Mouse (Mus musculus): Measurements from ENCODE around the gene Stxbp3.
"Not testable (repeated sequence)": the region's sequence is repeated elsewhere in the genome, so short reads cannot be mapped to it uniquely, and the experiment has no call there.

Gene Stxbp3

DNA sequence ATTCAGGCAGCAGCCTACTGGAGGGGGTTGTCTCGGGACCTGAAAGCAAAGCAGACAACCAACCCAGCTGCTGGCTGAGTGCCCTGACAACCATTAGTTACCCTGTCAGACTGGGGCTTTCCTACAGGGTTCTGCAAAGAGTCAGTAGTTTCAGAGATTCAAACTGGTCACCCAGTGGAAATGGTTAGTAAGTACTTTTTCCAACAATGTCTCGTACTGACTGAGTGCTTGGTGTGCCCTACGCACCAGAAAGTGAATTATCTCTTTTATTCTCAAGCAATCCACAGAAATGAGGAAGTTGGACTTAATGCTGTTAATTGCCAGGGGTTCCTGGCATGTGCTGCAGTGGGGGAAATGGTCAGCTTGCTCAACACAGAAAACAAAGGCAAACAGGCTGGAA is 10.2 kb upstream of the Stxbp3 start:
- H3K36me3 ChIP-seq (ENCODE audit: control insufficient read depth, insufficient read depth, low read length, poor library complexity, severe bottlenecking): no peaks in the 10 kb centered on the region
- no peaks in the 10 kb centered on the region; the same call in 1 of the 2 replicates for H3K27me3 ChIP-seq (ENCODE audit: control insufficient read depth, insufficient read depth, low read length, poor library complexity, severe bottlenecking)
- DNase-seq (ENCODE audit: low read depth, low spot score): peak; percentile 53

GRCm38 (mm10) chr3:108846616-108847015 is 6.3 kb upstream of the Stxbp3 start:
- Histone ChIP-seq H3K36me3 (ENCODE audit: control insufficient read depth, insufficient read depth, low read length, poor library complexity, severe bottlenecking) (no peaks in the 10 kb centered on the region), H3K27me3 (ENCODE audit: control insufficient read depth, insufficient read depth, low read length, poor library complexity, severe bottlenecking) (no peaks in the 10 kb centered on the region; the same call in 1 of the 2 replicates)
- no peak for DNase-seq (ENCODE audit: low read depth, low spot score)

GRCm38 (mm10) chr3:108844521-108844920 is 4.2 kb upstream of the Stxbp3 start:
- no peak for DNase-seq (ENCODE audit: low read depth, low spot score)
- Histone ChIP-seq H3K27me3 (ENCODE audit: control insufficient read depth, insufficient read depth, low read length, poor library complexity, severe bottlenecking) (no peaks in the 10 kb centered on the region; the same call in 1 of the 2 replicates), H3K36me3 (ENCODE audit: control insufficient read depth, insufficient read depth, low read length, poor library complexity, severe bottlenecking) (no peaks in the 10 kb centered on the region)

- H3K27me3 ChIP-seq (ENCODE audit: control insufficient read depth, insufficient read depth, low read length, poor library complexity, severe bottlenecking): no peaks in the 10 kb centered on the region; the same call in 1 of the 2 replicates
- DNase-seq (ENCODE audit: low read depth, low spot score): no peak
- no peaks in the 10 kb centered on the region for H3K36me3 ChIP-seq (ENCODE audit: control insufficient read depth, insufficient read depth, low read length, poor library complexity, severe bottlenecking)
Observed at GRCm38 (mm10) chr3:108844026-108844425, 3.7 kb upstream of the Stxbp3 start.

DNA sequence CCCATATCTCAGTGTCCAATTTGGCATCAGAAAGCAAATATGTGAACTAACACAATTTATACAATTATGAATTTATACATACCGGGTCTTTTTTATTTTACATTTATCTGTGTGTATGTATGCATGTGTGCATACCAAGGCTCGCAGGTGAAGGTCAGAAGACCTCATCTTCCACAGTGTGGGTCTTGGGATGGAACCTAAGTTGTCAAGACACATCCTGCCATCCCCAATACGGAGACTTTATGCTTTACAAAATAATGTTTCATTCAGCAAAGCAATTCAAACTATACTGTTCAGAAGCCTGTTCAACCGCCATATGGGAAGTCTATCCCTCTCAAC is 359 bp upstream of the Stxbp3 start:
- Histone ChIP-seq H3K27me3 (ENCODE audit: control insufficient read depth, insufficient read depth, low read length, poor library complexity, severe bottlenecking) (no peaks in the 10 kb centered on the region), H3K36me3 (ENCODE audit: control insufficient read depth, insufficient read depth, low read length, poor library complexity, severe bottlenecking) (no peaks in the 10 kb centered on the region)
- no peak for DNase-seq (ENCODE audit: low read depth, low spot score)

DNA sequence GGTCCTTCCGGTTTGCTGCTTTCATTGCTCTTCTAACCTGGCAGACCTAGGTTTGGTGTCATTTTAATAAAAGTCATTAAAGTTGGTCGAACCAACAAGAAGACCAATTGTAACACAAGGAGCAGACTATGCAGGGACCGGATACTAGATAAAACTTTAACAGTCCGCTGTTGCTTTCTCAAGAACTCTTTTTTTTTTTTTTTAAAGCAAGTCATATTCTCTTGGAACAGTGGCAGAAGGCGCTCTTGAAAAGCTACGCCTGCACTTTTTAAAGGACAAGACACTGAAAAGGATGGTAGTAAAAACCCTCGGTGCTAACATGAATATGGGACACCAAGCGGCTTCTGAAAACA is 703 bp downstream of the Stxbp3 start:
- DNase-seq (ENCODE audit: low read depth, low spot score): peak; percentile 22

DNA sequence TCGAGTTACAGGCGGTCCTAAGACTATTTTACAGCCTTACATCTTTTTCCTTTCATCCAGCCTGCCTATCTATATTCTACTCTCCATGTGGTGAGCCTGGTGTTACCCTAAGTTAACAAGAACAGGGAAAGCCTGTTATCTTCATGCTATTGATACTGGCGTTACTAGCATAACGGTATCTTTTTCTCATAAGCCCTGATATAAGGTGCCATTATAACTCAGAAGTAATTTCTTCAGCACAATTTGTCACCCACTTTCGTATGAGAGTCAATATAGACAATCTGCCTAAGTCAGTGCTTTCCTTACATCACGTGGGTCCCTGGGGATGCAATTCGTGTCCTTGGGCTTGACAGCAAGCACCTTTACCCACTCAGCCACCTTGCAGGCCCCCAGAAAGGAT is 1.3 kb downstream of the Stxbp3 start:
- Histone ChIP-seq H3K27me3 (ENCODE audit: control insufficient read depth, insufficient read depth, low read length, poor library complexity, severe bottlenecking) (no peaks in the 10 kb centered on the region), H3K36me3 (ENCODE audit: control insufficient read depth, insufficient read depth, low read length, poor library complexity, severe bottlenecking) (no peaks in the 10 kb centered on the region)
- no peak for DNase-seq (ENCODE audit: low read depth, low spot score)

More for the DNA sequence above, 703 bp downstream of the Stxbp3 start:
- H3K36me3 ChIP-seq (ENCODE audit: control insufficient read depth, insufficient read depth, low read length, poor library complexity, severe bottlenecking): no peaks in the 10 kb centered on the region
- no peaks in the 10 kb centered on the region for H3K27me3 ChIP-seq (ENCODE audit: control insufficient read depth, insufficient read depth, low read length, poor library complexity, severe bottlenecking)

DNA sequence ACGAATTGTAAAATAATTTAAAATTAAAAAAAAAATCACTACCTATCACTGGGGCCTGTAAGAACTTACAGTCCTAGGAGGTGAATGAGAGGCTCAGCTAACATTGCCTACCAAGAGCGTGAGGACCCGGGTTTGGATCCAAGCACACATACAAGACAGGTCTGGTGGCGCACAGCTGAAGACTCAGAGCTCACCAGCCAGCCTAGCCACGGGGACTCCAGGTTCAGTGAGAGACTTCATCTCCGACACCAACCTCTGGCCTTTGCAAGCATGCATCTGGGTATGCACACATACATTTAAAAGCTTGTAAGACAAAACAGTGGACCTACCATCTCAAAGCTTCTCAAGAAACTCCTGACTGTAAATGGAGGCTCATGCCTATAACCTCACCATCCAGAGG is 3.4 kb downstream of the Stxbp3 start:
- Histone ChIP-seq H3K36me3 (ENCODE audit: control insufficient read depth, insufficient read depth, low read length, poor library complexity, severe bottlenecking) (no peaks in the 10 kb centered on the region), H3K27me3 (ENCODE audit: control insufficient read depth, insufficient read depth, low read length, poor library complexity, severe bottlenecking) (no peaks in the 10 kb centered on the region)
- no peak for DNase-seq (ENCODE audit: low read depth, low spot score)

GRCm38 (mm10) chr3:108833717-108834116 is 6.6 kb downstream of the Stxbp3 start:
- H3K36me3 ChIP-seq (ENCODE audit: control insufficient read depth, insufficient read depth, low read length, poor library complexity, severe bottlenecking); H3K27me3 ChIP-seq (ENCODE audit: control insufficient read depth, insufficient read depth, low read length, poor library complexity, severe bottlenecking); DNase-seq (ENCODE audit: low read depth, low spot score): not testable (repeated sequence)

GRCm38 (mm10) chr3:108831750-108832149 is 8.6 kb downstream of the Stxbp3 start:
- Histone ChIP-seq H3K27me3 (ENCODE audit: control insufficient read depth, insufficient read depth, low read length, poor library complexity, severe bottlenecking) (no peaks in the 10 kb centered on the region), H3K36me3 (ENCODE audit: control insufficient read depth, insufficient read depth, low read length, poor library complexity, severe bottlenecking) (no peaks in the 10 kb centered on the region)
- no peak for DNase-seq (ENCODE audit: low read depth, low spot score)

DNA sequence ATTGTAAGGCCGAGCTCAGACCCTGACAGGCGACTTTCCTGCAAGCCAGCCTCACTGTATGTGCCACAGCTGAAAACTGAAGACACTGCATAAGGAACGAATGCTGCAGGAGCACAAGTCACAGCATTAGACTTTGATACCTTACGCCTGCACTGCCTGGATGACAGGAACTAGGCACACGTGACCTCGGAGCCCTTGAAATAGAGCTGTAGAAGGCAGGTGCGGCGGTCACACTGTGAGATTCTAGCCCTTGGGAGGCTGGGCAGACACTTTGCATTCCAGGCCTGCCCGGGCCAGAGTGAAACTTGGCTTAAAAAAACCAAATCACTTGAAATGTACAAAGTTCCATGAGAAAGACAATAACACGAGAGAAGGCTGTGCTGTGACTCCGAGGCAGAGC is 9.8 kb downstream of the Stxbp3 start:
- H3K36me3 ChIP-seq (ENCODE audit: control insufficient read depth, insufficient read depth, low read length, poor library complexity, severe bottlenecking): peaks cover 5% of the 10 kb centered on the region; the same call in 1 of the 2 replicates
- no peaks in the 10 kb centered on the region for H3K27me3 ChIP-seq (ENCODE audit: control insufficient read depth, insufficient read depth, low read length, poor library complexity, severe bottlenecking)
- peak; percentile 32 for DNase-seq (ENCODE audit: low read depth, low spot score)

DNA sequence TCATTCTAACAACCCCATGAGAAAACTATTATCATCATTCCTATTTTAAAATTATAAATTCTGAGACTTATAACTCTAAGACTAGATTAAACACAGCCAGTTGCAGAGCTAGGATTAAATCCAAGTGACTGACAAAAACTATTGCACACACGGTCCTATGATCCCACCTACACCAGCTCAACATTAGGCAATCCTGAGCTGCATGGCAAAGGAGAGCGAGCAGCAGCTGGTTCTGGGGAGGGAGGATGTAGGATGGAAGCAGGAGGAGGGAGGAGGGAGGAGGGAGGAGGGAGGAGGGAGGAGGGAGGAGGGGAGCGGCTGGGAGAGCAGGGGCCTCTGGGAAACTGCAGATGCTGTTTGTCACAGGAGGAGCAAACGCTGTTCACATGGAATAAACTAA is 24.7 kb downstream of the Stxbp3 start:
- Histone ChIP-seq H3K36me3 (ENCODE audit: control insufficient read depth, insufficient read depth, low read length, poor library complexity, severe bottlenecking) (peaks cover 16% of the 10 kb centered on the region), H3K27me3 (ENCODE audit: control insufficient read depth, insufficient read depth, low read length, poor library complexity, severe bottlenecking) (no peaks in the 10 kb centered on the region)
- DNase-seq (ENCODE audit: low read depth, low spot score): no peak

DNA sequence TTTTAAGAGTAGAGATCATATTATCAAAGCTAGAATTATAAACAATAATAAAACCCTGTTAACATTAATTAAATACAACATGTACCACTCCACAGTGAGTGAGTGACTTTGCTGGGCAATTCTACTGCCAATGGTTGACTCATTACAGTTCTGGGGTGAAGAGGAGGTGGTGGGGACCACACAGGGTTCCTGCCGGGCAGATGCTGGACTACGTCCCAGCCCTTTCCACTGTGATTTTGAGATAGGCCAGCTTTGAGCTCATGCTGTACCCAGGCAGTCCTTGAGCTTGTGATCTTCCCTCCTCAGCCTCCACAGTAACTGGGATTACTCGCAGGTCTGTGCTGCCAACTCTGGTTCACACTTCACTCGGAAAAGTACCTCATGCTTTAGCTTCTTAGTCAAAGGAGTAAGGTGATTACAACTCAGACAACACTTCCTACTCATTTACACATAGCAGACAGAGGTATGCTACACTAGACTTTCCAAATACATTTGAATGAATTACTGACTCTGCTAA is 29.5 kb downstream of the Stxbp3 start:
- Histone ChIP-seq H3K36me3 (ENCODE audit: control insufficient read depth, insufficient read depth, low read length, poor library complexity, severe bottlenecking) (peaks cover 13% of the 10 kb centered on the region; the same call in 1 of the 2 replicates), H3K27me3 (ENCODE audit: control insufficient read depth, insufficient read depth, low read length, poor library complexity, severe bottlenecking) (no peaks in the 10 kb centered on the region)
- DNase-seq (ENCODE audit: low read depth, low spot score): no peak

- H3K27me3 ChIP-seq (ENCODE audit: control insufficient read depth, insufficient read depth, low read length, poor library complexity, severe bottlenecking): no peaks in the 10 kb centered on the region
- H3K36me3 ChIP-seq (ENCODE audit: control insufficient read depth, insufficient read depth, low read length, poor library complexity, severe bottlenecking): peaks cover 16% of the 10 kb centered on the region
- DNase-seq (ENCODE audit: low read depth, low spot score): no peak
Observed at GRCm38 (mm10) chr3:108805622-108806021, 34.7 kb downstream of the Stxbp3 start.

DNA sequence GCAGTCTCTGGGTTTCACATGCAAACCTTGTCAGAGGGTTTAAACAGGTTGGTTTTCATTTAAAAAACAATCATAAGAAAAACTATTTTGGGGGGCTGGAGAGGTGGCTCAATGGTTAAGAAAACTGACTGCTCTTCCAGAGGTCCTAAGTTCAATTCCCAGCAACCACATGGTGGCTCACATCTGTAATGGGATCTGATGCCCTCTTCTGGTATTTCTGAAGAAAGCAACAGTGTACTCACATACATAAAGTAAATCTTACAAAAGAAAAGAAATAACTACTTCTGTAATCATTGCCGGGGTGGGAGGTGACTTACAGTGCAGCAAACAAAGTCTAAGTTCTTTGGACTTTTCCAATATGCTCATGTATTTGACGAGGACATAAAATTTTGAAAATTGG is 42.0 kb downstream of the Stxbp3 start:
- Histone ChIP-seq H3K27me3 (ENCODE audit: control insufficient read depth, insufficient read depth, low read length, poor library complexity, severe bottlenecking) (no peaks in the 10 kb centered on the region), H3K36me3 (ENCODE audit: control insufficient read depth, insufficient read depth, low read length, poor library complexity, severe bottlenecking) (peaks cover 22% of the 10 kb centered on the region)
- DNase-seq (ENCODE audit: low read depth, low spot score): no peak

DNA sequence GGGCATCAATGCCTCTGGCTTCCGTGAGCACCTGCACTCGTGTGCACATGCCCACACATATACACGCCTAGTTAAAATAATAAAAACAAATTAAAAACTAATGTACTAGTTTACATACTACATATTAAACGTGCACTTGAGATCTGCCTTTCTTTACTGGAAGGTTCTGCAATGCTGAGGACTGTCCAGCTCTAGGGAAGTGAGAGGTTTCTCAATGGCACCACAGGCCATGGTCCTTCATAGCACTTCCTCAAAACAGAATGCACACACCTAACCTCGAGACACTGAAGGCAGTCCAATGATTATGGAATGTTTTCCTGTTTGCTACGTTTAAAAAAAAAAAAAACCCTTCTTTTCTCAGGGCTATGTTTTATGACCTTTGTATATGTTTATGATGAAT is 42.6 kb downstream of the Stxbp3 start:
- DNase-seq (ENCODE audit: low read depth, low spot score): peak; percentile 6
- Histone ChIP-seq H3K36me3 (ENCODE audit: control insufficient read depth, insufficient read depth, low read length, poor library complexity, severe bottlenecking) (peaks cover 20% of the 10 kb centered on the region; the same call in 1 of the 2 replicates), H3K27me3 (ENCODE audit: control insufficient read depth, insufficient read depth, low read length, poor library complexity, severe bottlenecking) (no peaks in the 10 kb centered on the region)
